Mouse (Mus musculus) embryonic fibroblast, embryonic 13.5 days (primary cell): ENCODE data around the gene Nbeal1.

Experiments
- CTCF ChIP-seq: IDR thresholded peaks from 2 replicates; pipeline ENCODE4 v1.5.1; 2011; ENCODE audit warnings: mild to moderate bottlenecking, control low read depth, low read length, moderate library complexity, borderline replicate concordance; ENCODE audit not compliant: insufficient read depth
- POLR2A ChIP-seq: IDR thresholded peaks from 2 replicates; pipeline ENCODE4 v1.6.1; 2011; ENCODE audit warnings: low read depth, mild to moderate bottlenecking, control low read depth, low read length, moderate library complexity

- no peak for TF ChIP-seq CTCF
- TF ChIP-seq POLR2A: no peak
Observed at GRCm38 (mm10) chr1:60269314-60269713, 88.9 kb downstream of the Nbeal1 start.
